Mouse (Mus musculus): ENCODE data around the gene Zfp980. TPM values are rescaled to one million over a fixed set of nuclear protein-coding genes. Genes with fewer than 3 reads are reported as not detected.
A peak's percentile ranks its signal among the peaks of the same experiment; 100 is the strongest.
"Not testable (repeated sequence)": the region's sequence is repeated elsewhere in the genome, so short reads cannot be mapped to it uniquely, and the experiment has no call there.

Zfp980 gene
- polyA plus RNA-seq, 1 experiment from 2014 or later, result not detected

DNA sequence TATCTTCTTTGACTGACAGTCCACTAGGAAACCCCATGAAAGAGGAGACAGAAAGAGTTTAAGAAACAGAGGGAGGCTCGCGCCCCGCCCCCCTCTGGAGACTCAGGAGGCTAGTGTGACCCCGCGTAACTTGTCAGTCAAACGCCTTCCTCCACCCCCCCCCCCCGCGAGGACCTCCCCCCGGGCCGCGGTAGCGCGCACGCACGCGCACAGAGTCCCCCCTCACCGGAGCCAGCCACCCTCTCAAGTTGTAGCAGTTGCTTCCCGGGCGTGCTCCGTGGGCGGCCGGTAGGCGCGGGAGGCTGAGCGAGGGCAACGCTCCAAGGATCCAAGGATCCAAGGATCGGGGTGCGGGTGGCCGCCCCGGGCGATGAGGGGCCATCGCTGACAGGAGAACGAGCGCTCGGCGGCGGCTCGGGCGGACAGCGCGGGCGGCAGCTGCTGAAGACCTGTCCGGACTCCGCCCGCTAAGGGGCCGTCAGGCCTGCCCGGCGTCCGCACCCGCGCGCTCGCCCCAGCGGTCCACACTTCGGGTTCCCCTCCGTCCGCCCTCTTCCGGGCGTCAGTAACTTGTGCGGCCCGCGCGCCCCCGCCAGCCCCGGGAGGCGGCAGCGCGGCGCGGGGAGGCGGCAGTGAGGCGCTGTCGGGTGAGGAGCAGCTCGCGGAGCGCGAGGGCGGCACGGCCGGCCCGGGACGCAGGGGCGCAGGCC lies 74.6 kb downstream of the Zfp980 start:
- H3K9ac ChIP-seq (ENCODE audit: low read depth, low read length); H3K4me1 ChIP-seq (ENCODE audit: control insufficient read depth, insufficient read depth, low read length); H3K27ac ChIP-seq (ENCODE audit: low read length); H3K9me3 ChIP-seq (ENCODE audit: control insufficient read depth, low read length); H3K36me3 ChIP-seq (ENCODE audit: control insufficient read depth, insufficient read depth, low read length); H3K27me3 ChIP-seq (replicated peaks; ENCODE audit: control insufficient read depth, insufficient read depth, low read length): not testable (repeated sequence)
- 2% methylated on average over 51 of the region's 83 CpGs for WGBS
- peak; percentile 98 for ATAC-seq
- peak overlapping the region; percentile 45 for H3K4me2 ChIP-seq (ENCODE audit: low read depth, low read length)
- H3K4me3 ChIP-seq (ENCODE audit: low read length), result peak overlapping the region; percentile 35

GRCm38 (mm10) chr4:145745645-145745991 lies 75.1 kb downstream of the Zfp980 start:
- H3K36me3 ChIP-seq (ENCODE audit: control insufficient read depth, insufficient read depth, low read length); H3K9me3 ChIP-seq (ENCODE audit: control insufficient read depth, low read length); H3K4me2 ChIP-seq (ENCODE audit: low read depth, low read length); H3K4me3 ChIP-seq (ENCODE audit: low read length); H3K9ac ChIP-seq (ENCODE audit: low read depth, low read length); H3K27me3 ChIP-seq (replicated peaks; ENCODE audit: control insufficient read depth, insufficient read depth, low read length); H3K4me1 ChIP-seq (ENCODE audit: control insufficient read depth, insufficient read depth, low read length); H3K27ac ChIP-seq (ENCODE audit: low read length): not testable (repeated sequence)
- peak; percentile 81 for ATAC-seq
- no CpG with 5 or more reads among the region's 30 CpGs for whole genome bisulfite sequencing

Other genes with a start within 250 kb of the Zfp980 start
- gene Zfp990, start 159.9 kb upstream of the Zfp980 start, polyA plus RNA-seq (2015; fragmentation: Nextera tagmentation; extraction: Ambion mirVana), result 0.10 and 0.11 TPM in 2 replicates
- 2.1 and 2.7 TPM in 2 replicates for gene Gm13212, start 85.5 kb upstream of the Zfp980 start, polyA plus RNA-seq (2015; fragmentation: Nextera tagmentation; extraction: Ambion mirVana)
- gene Zfp986, start 198.1 kb downstream of the Zfp980 start, polyA plus RNA-seq (2015; fragmentation: Nextera tagmentation; extraction: Ambion mirVana), result not detected in 2 replicates